Mouse (Mus musculus) small intestine, adult 2 months (tissue): Measurements from ENCODE around the gene Cemip2.

Experiments
- CTCF ChIP-seq: fragments of 200-500 bp; IDR thresholded peaks from 2 replicates; pipeline ENCODE4 v1.5.1; 2012; ENCODE audit warnings: low read depth, mild to moderate bottlenecking, control low read depth, inconsistent platforms, low read length, moderate library complexity, mixed read lengths; ENCODE audit not compliant: insufficient replicate concordance, insufficient read length; ENCODE audit errors: extremely low read depth
- POLR2A ChIP-seq: fragments of 200-500 bp; IDR thresholded peaks from 2 replicates; pipeline ENCODE4 v1.6.1; 2012; ENCODE audit warnings: low read depth, mild to moderate bottlenecking, control low read depth, inconsistent platforms, low read length, moderate library complexity

DNA sequence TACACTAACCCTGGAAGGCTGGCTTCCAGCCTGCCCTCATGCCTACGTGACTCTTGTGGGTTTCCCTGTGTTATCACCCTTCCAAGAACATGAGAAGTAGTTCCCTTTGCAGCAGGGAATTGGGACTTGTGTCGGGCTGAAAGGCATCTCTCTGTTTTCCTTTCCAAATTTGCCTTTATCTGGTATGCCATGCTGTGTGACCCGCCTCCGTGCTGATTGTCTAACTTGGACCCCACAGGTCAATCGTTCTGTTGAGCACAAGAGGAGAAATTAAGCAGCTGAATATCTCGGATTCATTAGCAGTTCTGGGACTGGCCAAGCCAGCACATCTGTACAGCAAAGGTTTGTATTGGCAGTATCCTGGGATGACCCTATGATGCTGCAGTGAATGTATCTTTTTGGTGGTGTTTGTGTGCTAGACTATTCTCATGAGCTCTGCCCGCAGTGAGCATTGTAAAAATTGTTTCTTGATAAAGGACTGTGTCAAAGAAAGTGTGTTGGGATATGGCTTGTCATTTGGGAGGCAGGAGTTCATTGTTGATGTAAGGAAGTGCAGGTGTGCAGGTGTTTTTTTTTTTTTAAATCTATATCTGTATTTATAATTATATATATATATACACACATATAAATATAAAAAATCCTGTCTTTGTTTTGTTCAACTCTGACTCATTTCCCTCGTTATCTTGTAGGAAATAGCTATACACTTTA lies 77.4 kb downstream of the Cemip2 start:
- TF ChIP-seq CTCF = no peak
- TF ChIP-seq POLR2A = no peak
